Mouse (Mus musculus) testis, adult 2 months (tissue): ENCODE measurements around the gene Rps11. TPM values are rescaled to one million over a fixed set of nuclear protein-coding genes. Genes with fewer than 3 reads are reported as not detected.

Source experiments
- H3K27ac ChIP-seq: fragments of 200-500 bp; 2 replicates; pipeline ENCODE4 v1.5.1; 2012; ENCODE audit warnings: low read depth, low read length; ENCODE audit not compliant: control insufficient read depth, insufficient read depth
- H3K27me3 ChIP-seq: fragments of 200-500 bp; 2 replicates; pipeline ENCODE4 v1.6.1; 2012; ENCODE audit warnings: mild to moderate bottlenecking, low read length, moderate library complexity; ENCODE audit not compliant: control insufficient read depth, insufficient read depth
- H3K36me3 ChIP-seq: fragments of 200-500 bp; 2 replicates; pipeline ENCODE4 v1.6.1; 2012; ENCODE audit warnings: mild to moderate bottlenecking, low read length; ENCODE audit not compliant: control insufficient read depth, insufficient read depth
- H3K4me1 ChIP-seq: fragments of 200-500 bp; 2 replicates; pipeline ENCODE4 v1.6.1; 2012; ENCODE audit warnings: low read length; ENCODE audit not compliant: control insufficient read depth, insufficient read depth
- H3K4me3 ChIP-seq: fragments of 200-500 bp; 2 replicates; pipeline ENCODE4 v1.5.1; 2012; ENCODE audit warnings: low read depth, mild to moderate bottlenecking, low read length, moderate library complexity, mixed read lengths; ENCODE audit not compliant: control insufficient read depth
- CTCF ChIP-seq: fragments of 200-500 bp; IDR thresholded peaks from 2 replicates; pipeline ENCODE4 v1.5.1; 2012; ENCODE audit warnings: low read depth, mild to moderate bottlenecking, inconsistent platforms, low read length, moderate library complexity; ENCODE audit not compliant: control insufficient read depth, insufficient read depth, insufficient replicate concordance
- POLR2A ChIP-seq: fragments of 200-500 bp; IDR thresholded peaks from 2 replicates; pipeline ENCODE4 v1.6.1; 2012; ENCODE audit warnings: low read depth, mild to moderate bottlenecking, inconsistent platforms, low read length, moderate library complexity; ENCODE audit not compliant: control insufficient read depth
- polyA plus RNA-seq: library from polyadenylated mRNA; depleted of rRNA; stranded (reverse); fragments of >200 nt; gene quantifications from 2 replicates; pipeline ENCODE4 v1.2.3, GENCODE M21; 2012

Rps11 gene
- polyA plus RNA-seq, 1 experiment = 169 TPM

GRCm38 (mm10) chr7:45095367-45095766 is 28.9 kb downstream of the Rps11 start:
- Histone ChIP-seq H3K4me1 (peaks cover 19% of the 10 kb centered on the region), H3K27me3 (no peaks in the 10 kb centered on the region; the same call in 1 of the 2 replicates), H3K27ac (no peak overlapping the region), H3K4me3 (no peak overlapping the region), H3K36me3 (no peaks in the 10 kb centered on the region)
- TF ChIP-seq POLR2A (no peak), CTCF (no peak)

GRCm38 (mm10) chr7:45094121-45094520 is 30.1 kb downstream of the Rps11 start:
- Histone ChIP-seq H3K4me1 (peaks cover 22% of the 10 kb centered on the region), H3K4me3 (no peak overlapping the region), H3K27ac (no peak overlapping the region), H3K36me3 (no peaks in the 10 kb centered on the region), H3K27me3 (no peaks in the 10 kb centered on the region; the same call in 1 of the 2 replicates)
- TF ChIP-seq CTCF = no peak
- no peak for TF ChIP-seq POLR2A

- TF ChIP-seq POLR2A = no peak
- TF ChIP-seq CTCF = no peak
- H3K36me3 ChIP-seq = no peaks in the 10 kb centered on the region
- H3K4me3 ChIP-seq = no peak overlapping the region
- H3K27me3 ChIP-seq = no peaks in the 10 kb centered on the region; the same call in 1 of the 2 replicates
- no peak overlapping the region for H3K27ac ChIP-seq
- H3K4me1 ChIP-seq = peaks cover 22% of the 10 kb centered on the region
These were observed 30.7 kb downstream of the Rps11 start for GRCm38 (mm10) chr7:45093516-45093905.

GRCm38 (mm10) chr7:45092828-45093515 is 31.3 kb downstream of the Rps11 start:
- TF ChIP-seq CTCF = no peak
- no peak for TF ChIP-seq POLR2A
- Histone ChIP-seq H3K27ac (no peak overlapping the region), H3K27me3 (no peaks in the 10 kb centered on the region; the same call in 1 of the 2 replicates), H3K4me1 (peaks cover 25% of the 10 kb centered on the region), H3K4me3 (no peak overlapping the region), H3K36me3 (no peaks in the 10 kb centered on the region)

DNA sequence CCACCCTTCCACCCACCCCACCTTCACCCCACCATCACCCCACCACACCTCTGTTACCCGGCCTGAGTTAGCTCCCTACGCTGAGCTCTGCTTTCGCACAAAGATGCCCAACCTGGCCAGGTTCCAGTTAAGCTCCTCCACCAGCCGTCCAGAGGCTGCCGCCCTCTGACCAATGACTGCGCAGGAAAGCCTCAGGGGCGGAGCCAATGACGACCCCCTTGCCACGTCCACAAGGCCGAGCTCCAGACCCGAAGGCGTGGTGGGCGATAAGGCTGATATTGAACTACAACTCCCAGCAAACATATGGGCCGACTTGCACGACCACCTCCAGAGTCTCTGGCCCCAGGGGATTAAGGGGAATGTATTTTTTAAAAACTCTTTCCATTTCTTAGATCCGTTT is 32.2 kb downstream of the Rps11 start, which contains the start of gene Rcn3:
Gene Rcn3 (minus strand): TSS at position 174 of the 400 bp plus-strand sequence.
- H3K36me3 ChIP-seq = no peaks in the 10 kb centered on the region
- H3K27ac ChIP-seq = no peak within 1 kb of the TSS; the same call in none of the 2 replicates
- no peaks in the 10 kb centered on the region; the same call in 1 of the 2 replicates for H3K27me3 ChIP-seq
- H3K4me3 ChIP-seq = peak within 1 kb of the TSS; percentile 51
- H3K4me1 ChIP-seq = peaks cover 25% of the 10 kb centered on the region
- TF ChIP-seq POLR2A = no peak
- no peak for TF ChIP-seq CTCF

- no peaks in the 10 kb centered on the region for H3K36me3 ChIP-seq
- H3K4me1 ChIP-seq = peaks cover 25% of the 10 kb centered on the region
- TF ChIP-seq POLR2A (no peak), CTCF (no peak)
- no peaks in the 10 kb centered on the region; the same call in 1 of the 2 replicates for H3K27me3 ChIP-seq
- H3K4me3 ChIP-seq = peak overlapping the region; percentile 51
- H3K27ac ChIP-seq = no peak overlapping the region; the same call in 1 of the 2 replicates
These were observed 32.9 kb downstream of the Rps11 start for GRCm38 (mm10) chr7:45091001-45091990.
